Mouse (Mus musculus): ENCODE measurements around the gene Prm1. TPM values are rescaled to one million over a fixed set of nuclear protein-coding genes. Genes with fewer than 3 reads are reported as not detected.

Gene Prm1
- polyA plus RNA-seq, 1 experiment = not detected

- no peaks in the 10 kb centered on the region for H3K4me1 ChIP-seq (ENCODE audit: control insufficient read depth, insufficient read depth, low read length)
- 88% methylated on average over 7 of the region's 7 CpGs for WGBS
- TF ChIP-seq POLR2A (IDR thresholded peaks at IDR 0.05; ENCODE audit: insufficient read depth, low read depth, low read length) (no peak), CTCF (IDR thresholded peaks at IDR 0.05; ENCODE audit: insufficient read depth, low read depth, low read length) (no peak)
- H3K4me3 ChIP-seq (ENCODE audit: insufficient read depth, low read depth, low read length) = no peak overlapping the region
- no peak overlapping the region for H3K27ac ChIP-seq (ENCODE audit: insufficient read depth, low read depth, low read length)
Measured at GRCm38 (mm10) chr16:10827766-10828460, 22.3 kb upstream of the Prm1 start.

DNA sequence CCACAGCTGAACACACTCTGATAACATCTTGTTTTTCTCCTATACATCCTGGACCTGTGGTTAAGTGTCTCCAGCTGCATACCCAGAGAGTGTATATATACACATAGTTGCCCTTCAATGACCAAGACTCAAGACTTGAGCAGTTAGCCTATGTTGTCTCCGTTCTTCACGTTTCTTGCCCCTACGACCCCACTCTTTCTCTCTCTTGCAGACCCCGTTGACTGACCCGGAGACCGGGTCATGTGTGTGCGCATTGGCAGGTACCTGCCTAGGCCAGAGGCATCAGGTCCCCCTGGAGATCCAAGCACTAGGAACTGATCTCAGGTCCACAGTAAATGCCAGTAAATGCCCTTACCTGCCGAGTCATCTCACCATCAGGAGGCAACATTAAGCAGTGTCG lies 21.6 kb upstream of the Prm1 start:
- Histone ChIP-seq H3K4me1 (ENCODE audit: control insufficient read depth, insufficient read depth, low read length) (no peaks in the 10 kb centered on the region), H3K4me3 (ENCODE audit: insufficient read depth, low read depth, low read length) (no peak overlapping the region), H3K27ac (ENCODE audit: insufficient read depth, low read depth, low read length) (no peak overlapping the region)
- TF ChIP-seq POLR2A (IDR thresholded peaks at IDR 0.05; ENCODE audit: insufficient read depth, low read depth, low read length) (no peak), CTCF (IDR thresholded peaks at IDR 0.05; ENCODE audit: insufficient read depth, low read depth, low read length) (no peak)
- WGBS = 95% methylated on average over 9 of the region's 9 CpGs

- no peak overlapping the region for H3K27ac ChIP-seq (ENCODE audit: insufficient read depth, low read depth, low read length)
- H3K4me1 ChIP-seq (ENCODE audit: control insufficient read depth, insufficient read depth, low read length) = no peaks in the 10 kb centered on the region
- 92% methylated on average over 4 of the region's 4 CpGs for WGBS
- TF ChIP-seq CTCF (IDR thresholded peaks at IDR 0.05; ENCODE audit: insufficient read depth, low read depth, low read length) (no peak), POLR2A (IDR thresholded peaks at IDR 0.05; ENCODE audit: insufficient read depth, low read depth, low read length) (no peak)
- no peak overlapping the region for H3K4me3 ChIP-seq (ENCODE audit: insufficient read depth, low read depth, low read length)
Measured at GRCm38 (mm10) chr16:10825840-10826239, 20.2 kb upstream of the Prm1 start.

DNA sequence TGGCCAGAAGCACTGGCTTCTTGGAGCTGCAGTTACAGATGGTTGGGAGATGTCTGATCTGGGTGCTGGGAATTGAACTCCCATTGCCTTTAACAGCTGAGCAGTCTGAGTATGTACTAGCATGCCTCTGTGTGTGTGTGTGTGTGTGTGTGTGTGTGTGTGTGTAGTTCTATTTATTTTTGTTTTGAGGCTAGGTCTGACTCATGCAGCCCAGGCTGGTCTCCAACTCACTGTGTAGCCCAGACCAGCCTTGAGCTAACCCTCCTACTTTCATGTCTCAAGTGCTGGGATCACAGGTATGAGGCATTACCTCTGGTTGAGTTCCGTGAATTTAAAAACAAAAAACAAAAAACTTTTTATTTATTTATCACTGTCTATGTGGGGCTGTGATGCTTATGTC lies 18.9 kb upstream of the Prm1 start:
- no peaks in the 10 kb centered on the region for H3K4me1 ChIP-seq (ENCODE audit: control insufficient read depth, insufficient read depth, low read length)
- H3K27ac ChIP-seq (ENCODE audit: insufficient read depth, low read depth, low read length) = no peak overlapping the region
- H3K4me3 ChIP-seq (ENCODE audit: insufficient read depth, low read depth, low read length) = no peak overlapping the region
- 92% methylated on average over 1 of the region's 1 CpGs for WGBS
- TF ChIP-seq POLR2A (IDR thresholded peaks at IDR 0.05; ENCODE audit: insufficient read depth, low read depth, low read length) = no peak
- no peak for TF ChIP-seq CTCF (IDR thresholded peaks at IDR 0.05; ENCODE audit: insufficient read depth, low read depth, low read length)

GRCm38 (mm10) chr16:10821387-10821786 lies 15.7 kb upstream of the Prm1 start:
- Histone ChIP-seq H3K4me3 (ENCODE audit: insufficient read depth, low read depth, low read length) (no peak overlapping the region), H3K27ac (ENCODE audit: insufficient read depth, low read depth, low read length) (no peak overlapping the region), H3K4me1 (ENCODE audit: control insufficient read depth, insufficient read depth, low read length) (no peaks in the 10 kb centered on the region)
- no peak for TF ChIP-seq CTCF (IDR thresholded peaks at IDR 0.05; ENCODE audit: insufficient read depth, low read depth, low read length)
- no peak for TF ChIP-seq POLR2A (IDR thresholded peaks at IDR 0.05; ENCODE audit: insufficient read depth, low read depth, low read length)
- WGBS = 76% methylated on average over 4 of the region's 4 CpGs

GRCm38 (mm10) chr16:10819966-10820365 lies 14.3 kb upstream of the Prm1 start:
- H3K27ac ChIP-seq (ENCODE audit: insufficient read depth, low read depth, low read length) = no peak overlapping the region
- no peaks in the 10 kb centered on the region for H3K4me1 ChIP-seq (ENCODE audit: control insufficient read depth, insufficient read depth, low read length)
- no peak overlapping the region for H3K4me3 ChIP-seq (ENCODE audit: insufficient read depth, low read depth, low read length)
- 90% methylated on average over 3 of the region's 3 CpGs for WGBS
- no peak for TF ChIP-seq CTCF (IDR thresholded peaks at IDR 0.05; ENCODE audit: insufficient read depth, low read depth, low read length)

DNA sequence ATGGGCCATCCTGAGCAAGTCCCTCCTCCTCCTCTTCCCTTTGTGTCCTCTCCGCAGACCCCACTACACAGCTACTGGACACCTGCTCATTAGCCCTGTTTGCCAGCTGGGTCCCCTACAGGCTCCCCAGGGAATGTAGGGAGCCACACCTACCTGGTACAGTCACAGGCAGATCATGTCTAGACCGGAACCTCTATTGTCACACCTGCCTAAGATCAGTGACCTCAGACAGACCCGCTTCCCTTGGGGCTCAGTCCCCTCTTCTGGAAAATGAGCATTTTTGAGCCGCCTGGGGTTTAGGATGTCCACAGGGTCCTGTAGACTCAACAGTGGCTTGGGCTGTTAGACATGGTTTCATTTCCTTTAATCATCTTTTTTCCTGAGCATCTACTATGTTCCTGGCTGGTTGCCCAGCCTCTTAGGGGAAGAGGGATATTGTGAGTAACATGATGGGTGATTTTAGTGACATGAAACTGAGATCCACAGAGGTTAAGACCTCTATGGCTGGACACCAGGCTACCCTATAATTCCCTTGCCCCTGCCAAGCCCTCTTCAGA lies 13.0 kb upstream of the Prm1 start:
- H3K27ac ChIP-seq (ENCODE audit: insufficient read depth, low read depth, low read length) = no peak overlapping the region
- 85% methylated on average over 4 of the region's 4 CpGs for WGBS
- H3K4me1 ChIP-seq (ENCODE audit: control insufficient read depth, insufficient read depth, low read length) = no peaks in the 10 kb centered on the region
- TF ChIP-seq CTCF (IDR thresholded peaks at IDR 0.05; ENCODE audit: insufficient read depth, low read depth, low read length) = no peak
- no peak for TF ChIP-seq POLR2A (IDR thresholded peaks at IDR 0.05; ENCODE audit: insufficient read depth, low read depth, low read length)
- no peak overlapping the region for H3K4me3 ChIP-seq (ENCODE audit: insufficient read depth, low read depth, low read length)

GRCm38 (mm10) chr16:10814864-10815263 lies 9.2 kb upstream of the Prm1 start:
- WGBS = 98% methylated on average over 4 of the region's 4 CpGs
- Histone ChIP-seq H3K27ac (ENCODE audit: insufficient read depth, low read depth, low read length) (no peak overlapping the region), H3K4me3 (ENCODE audit: insufficient read depth, low read depth, low read length) (no peak overlapping the region), H3K4me1 (ENCODE audit: control insufficient read depth, insufficient read depth, low read length) (no peaks in the 10 kb centered on the region)
- TF ChIP-seq CTCF (IDR thresholded peaks at IDR 0.05; ENCODE audit: insufficient read depth, low read depth, low read length) (no peak), POLR2A (IDR thresholded peaks at IDR 0.05; ENCODE audit: insufficient read depth, low read depth, low read length) (no peak)

- TF ChIP-seq CTCF (IDR thresholded peaks at IDR 0.05; ENCODE audit: insufficient read depth, low read depth, low read length) (no peak), POLR2A (IDR thresholded peaks at IDR 0.05; ENCODE audit: insufficient read depth, low read depth, low read length) (no peak)
- no peak overlapping the region for H3K4me3 ChIP-seq (ENCODE audit: insufficient read depth, low read depth, low read length)
- H3K27ac ChIP-seq (ENCODE audit: insufficient read depth, low read depth, low read length) = no peak overlapping the region
- WGBS = 84% methylated on average over 4 of the region's 4 CpGs
- no peaks in the 10 kb centered on the region for H3K4me1 ChIP-seq (ENCODE audit: control insufficient read depth, insufficient read depth, low read length)
Measured at GRCm38 (mm10) chr16:10813726-10814125, 8.1 kb upstream of the Prm1 start.

Measured in olfactory bulb, adult 2 months (tissue).